Mouse (Mus musculus) hindbrain, embryonic 14.5 days (tissue): ENCODE results near the gene Aldh3a2. TPM values are rescaled to one million over a fixed set of nuclear protein-coding genes. Genes with fewer than 3 reads are reported as not detected.

Experiments used
- ATAC-seq: fragments of 200-750 bp; cut with Nextera tagmentation; 2 replicates; pipeline ENCODE4 v1.8.0; 2017; ENCODE audit warnings: moderate number of reproducible peaks, mild to moderate bottlenecking, moderate TSS enrichment, moderate library complexity; ENCODE audit not compliant: low FRiP score
- DNase-seq: peaks from one replicate; pipeline ENCODE4 v3.0.0-alpha.2; 2015; ENCODE audit warnings: low spot score
- H3K27ac ChIP-seq: fragments of 300-500 bp; sonication (generic); 2 replicates; pipeline ENCODE4 v1.5.1; 2014; ENCODE audit warnings: mild to moderate bottlenecking, moderate library complexity
- H3K27me3 ChIP-seq: fragments of 300-500 bp; sonication (generic); 2 replicates; pipeline ENCODE4 v1.6.1; 2014; ENCODE audit warnings: mild to moderate bottlenecking, low read length, mixed read lengths; ENCODE audit not compliant: control insufficient read depth, insufficient read depth
- H3K36me3 ChIP-seq: fragments of 300-500 bp; sonication (generic); replicated peaks from 2 replicates; pipeline ENCODE4 v1.6.1; 2014; ENCODE audit not compliant: control insufficient read depth, insufficient read depth
- H3K4me1 ChIP-seq: fragments of 300-500 bp; sonication (generic); replicated peaks from 2 replicates; pipeline ENCODE4 v1.6.1; 2014; ENCODE audit warnings: antibody characterized with exemption, low read length, mixed read lengths; ENCODE audit not compliant: control insufficient read depth, insufficient read depth
- H3K4me2 ChIP-seq: fragments of 300-500 bp; sonication (generic); replicated peaks from 2 replicates; pipeline ENCODE4 v1.6.1; 2014; ENCODE audit warnings: mild to moderate bottlenecking, moderate library complexity
- H3K4me3 ChIP-seq: fragments of 300-500 bp; sonication (generic); replicated peaks from 2 replicates; pipeline ENCODE4 v1.5.1; 2014; ENCODE audit warnings: mild to moderate bottlenecking, low read length
- H3K9ac ChIP-seq: fragments of 300-500 bp; sonication (generic); 2 replicates; pipeline ENCODE4 v1.6.1; 2014
- H3K9me3 ChIP-seq: fragments of 300-500 bp; sonication (generic); 2 replicates; pipeline ENCODE4 v1.6.1; 2016; ENCODE audit warnings: low read length; ENCODE audit not compliant: control insufficient read depth
- WGBS: fragments of 180-500 bp; shearing (Covaris S2); extraction: QIAGEN DNeasy Blood & Tissue Kit; methylation state at CpG from one replicate; pipeline ENCODE4 v1.1.7; 2014; 5-methylcytosine and 5-hydroxymethylcytosine counted together
- polyA plus RNA-seq: library from polyadenylated mRNA; unstranded; fragments of >200 nt; fragmentation: Nextera tagmentation; extraction: Ambion mirVana; gene quantifications from 2 replicates; pipeline ENCODE4 v1.2.1, GENCODE M21; 2014

The Aldh3a2 gene
- polyA plus RNA-seq, 1 experiment from 2014 or later: 28.0 TPM

GRCm38 (mm10) chr11:61225511-61225910, 41.8 kb downstream of the Aldh3a2 start:
- DNase-seq (no peak), ATAC-seq (no peak)
- H3K4me3 ChIP-seq: no peak overlapping the region
- H3K9ac ChIP-seq: no peak overlapping the region
- no peak overlapping the region for H3K27ac ChIP-seq
- H3K27me3 ChIP-seq: no peaks in the 10 kb centered on the region
- 81% methylated on average over 4 of the region's 4 CpGs for WGBS
- H3K36me3 ChIP-seq: no peaks in the 10 kb centered on the region
- no peaks in the 10 kb centered on the region for H3K4me1 ChIP-seq
- H3K9me3 ChIP-seq: no peaks in the 10 kb centered on the region
- no peak overlapping the region for H3K4me2 ChIP-seq

- H3K4me1 ChIP-seq: no peaks in the 10 kb centered on the region
- ATAC-seq: no peak
Observed at GRCm38 (mm10) chr11:61224907-61225306, 42.4 kb downstream of the Aldh3a2 start.

GRCm38 (mm10) chr11:61224234-61224744, 43.0 kb downstream of the Aldh3a2 start:
- Histone ChIP-seq H3K27me3 (no peaks in the 10 kb centered on the region), H3K4me2 (no peak overlapping the region), H3K9me3 (no peaks in the 10 kb centered on the region), H3K4me1 (no peaks in the 10 kb centered on the region), H3K27ac (no peak overlapping the region), H3K36me3 (no peaks in the 10 kb centered on the region), H3K4me3 (no peak overlapping the region), H3K9ac (no peak overlapping the region)
- DNase-seq: no peak
- no peak for ATAC-seq
- 87% methylated on average over 6 of the region's 6 CpGs for WGBS

More at GRCm38 (mm10) chr11:61224907-61225306, 42.4 kb downstream of the Aldh3a2 start:
- Histone ChIP-seq H3K9ac (no peak overlapping the region), H3K9me3 (no peaks in the 10 kb centered on the region), H3K4me2 (no peak overlapping the region), H3K4me3 (no peak overlapping the region), H3K27me3 (no peaks in the 10 kb centered on the region), H3K36me3 (no peaks in the 10 kb centered on the region), H3K27ac (no peak overlapping the region)
- WGBS: 91% methylated on average over 10 of the region's 10 CpGs
- no peak for DNase-seq

GRCm38 (mm10) chr11:61222971-61223745, 44.1 kb downstream of the Aldh3a2 start:
- H3K9me3 ChIP-seq: no peaks in the 10 kb centered on the region
- no peak for DNase-seq
- no peak overlapping the region for H3K4me3 ChIP-seq
- H3K4me2 ChIP-seq: no peak overlapping the region
- no peak overlapping the region for H3K27ac ChIP-seq
- no peaks in the 10 kb centered on the region for H3K36me3 ChIP-seq
- ATAC-seq: no peak
- no peak overlapping the region for H3K9ac ChIP-seq
- WGBS: 94% methylated on average over 9 of the region's 9 CpGs
- H3K4me1 ChIP-seq: no peaks in the 10 kb centered on the region
- H3K27me3 ChIP-seq: no peaks in the 10 kb centered on the region

- no peak for ATAC-seq
- no peak overlapping the region for H3K27ac ChIP-seq
- WGBS: 72% methylated on average over 1 of the region's 1 CpGs
- no peak for DNase-seq
- no peak overlapping the region for H3K9ac ChIP-seq
- no peaks in the 10 kb centered on the region for H3K36me3 ChIP-seq
- no peak overlapping the region for H3K4me2 ChIP-seq
- H3K4me1 ChIP-seq: no peaks in the 10 kb centered on the region
- H3K4me3 ChIP-seq: no peak overlapping the region
- H3K27me3 ChIP-seq: no peaks in the 10 kb centered on the region
- H3K9me3 ChIP-seq: no peaks in the 10 kb centered on the region
Observed at GRCm38 (mm10) chr11:61222007-61222406, 45.3 kb downstream of the Aldh3a2 start.

- 74% methylated on average over 9 of the region's 9 CpGs for WGBS
- ATAC-seq: no peak
- H3K27me3 ChIP-seq: no peaks in the 10 kb centered on the region
- H3K27ac ChIP-seq: no peak overlapping the region
- H3K4me3 ChIP-seq: no peak overlapping the region
- H3K36me3 ChIP-seq: no peaks in the 10 kb centered on the region
- H3K9ac ChIP-seq: no peak overlapping the region
- no peaks in the 10 kb centered on the region for H3K4me1 ChIP-seq
- H3K4me2 ChIP-seq: no peak overlapping the region
- H3K9me3 ChIP-seq: no peaks in the 10 kb centered on the region
- no peak for DNase-seq
Observed at GRCm38 (mm10) chr11:61220156-61220881, 46.9 kb downstream of the Aldh3a2 start.

GRCm38 (mm10) chr11:61215936-61216335, 51.3 kb downstream of the Aldh3a2 start:
- H3K4me2 ChIP-seq: no peak overlapping the region
- DNase-seq (no peak), ATAC-seq (no peak)
- H3K4me1 ChIP-seq: no peaks in the 10 kb centered on the region
- no peaks in the 10 kb centered on the region for H3K36me3 ChIP-seq
- H3K27ac ChIP-seq: no peak overlapping the region
- H3K27me3 ChIP-seq: no peaks in the 10 kb centered on the region
- WGBS: 86% methylated on average over 3 of the region's 3 CpGs
- no peaks in the 10 kb centered on the region for H3K9me3 ChIP-seq
- no peak overlapping the region for H3K9ac ChIP-seq
- no peak overlapping the region for H3K4me3 ChIP-seq

GRCm38 (mm10) chr11:61212102-61212501, 55.2 kb downstream of the Aldh3a2 start:
- ATAC-seq (no peak), DNase-seq (no peak)
- H3K27ac ChIP-seq: no peak overlapping the region
- H3K4me1 ChIP-seq: no peaks in the 10 kb centered on the region
- 41% methylated on average over 20 of the region's 20 CpGs for WGBS
- H3K36me3 ChIP-seq: no peaks in the 10 kb centered on the region
- H3K4me3 ChIP-seq: no peak overlapping the region
- no peak overlapping the region for H3K9ac ChIP-seq
- no peak overlapping the region for H3K4me2 ChIP-seq
- H3K9me3 ChIP-seq: no peaks in the 10 kb centered on the region
- H3K27me3 ChIP-seq: no peaks in the 10 kb centered on the region

- H3K4me3 ChIP-seq: no peak overlapping the region
- H3K9ac ChIP-seq: no peak overlapping the region
- ATAC-seq: no peak
- no peak overlapping the region for H3K4me2 ChIP-seq
- H3K4me1 ChIP-seq: no peaks in the 10 kb centered on the region
- no peaks in the 10 kb centered on the region for H3K27me3 ChIP-seq
- WGBS: 85% methylated on average over 10 of the region's 10 CpGs
- H3K9me3 ChIP-seq: no peaks in the 10 kb centered on the region
- H3K27ac ChIP-seq: no peak overlapping the region
- DNase-seq: no peak
- no peaks in the 10 kb centered on the region for H3K36me3 ChIP-seq
Observed at GRCm38 (mm10) chr11:61208316-61208715, 58.9 kb downstream of the Aldh3a2 start.
